Mouse (Mus musculus): ENCODE data around the gene Spatc1l.

GRCm38 (mm10) chr10:76531828-76532227 is 30.2 kb upstream of the Spatc1l start:
- TF ChIP-seq MAFK (IDR thresholded peaks at IDR 0.05; ENCODE audit: insufficient read depth, low read depth, low read length) (no peak), CHD2 (IDR thresholded peaks at IDR 0.05; ENCODE audit: low read depth, low read length) (no peak), ZNF384 (IDR thresholded peaks at IDR 0.05; ENCODE audit: low read depth, low read length) (no peak), HCFC1 (IDR thresholded peaks at IDR 0.05; ENCODE audit: borderline replicate concordance, insufficient read depth, low read length) (no peak)
